Mouse (Mus musculus) stomach, postnatal 0 days (tissue): ENCODE results near the gene Ndufb7.

ENCODE experiments used
- CTCF ChIP-seq: IDR thresholded peaks from 2 replicates; pipeline ENCODE4 v1.5.1; 2016; ENCODE audit warnings: antibody characterized with exemption, low read depth, mild to moderate bottlenecking, moderate library complexity
- EP300 ChIP-seq: optimal IDR thresholded peaks from 2 replicates; pipeline ENCODE3; 2016; ENCODE audit warnings: antibody characterized with exemption

- no peak for TF ChIP-seq CTCF
- TF ChIP-seq EP300, result no peak
These were observed 42.6 kb downstream of the Ndufb7 start for GRCm38 (mm10) chr8:83609086-83609485.
